Mouse (Mus musculus) myocyte (in vitro differentiated cells): ENCODE measurements around the gene Iqsec3.

Experiments
- MYOG ChIP-seq, 3 experiments: IDR thresholded peaks; one replicate each; pipeline ENCODE4 v1.6.1; 2011; ENCODE audit warnings: control low read depth in 2 of 3, low read depth in 2 of 3, mild to moderate bottlenecking in 2 of 3; ENCODE audit not compliant: insufficient read length in 2 of 3, control insufficient read depth in 1 of 3, insufficient read depth in 1 of 3
- USF1 ChIP-seq: IDR thresholded peaks from one replicate; pipeline ENCODE4 v1.6.1; 2011; ENCODE audit warnings: low read depth, mild to moderate bottlenecking, control low read depth, moderate library complexity

DNA sequence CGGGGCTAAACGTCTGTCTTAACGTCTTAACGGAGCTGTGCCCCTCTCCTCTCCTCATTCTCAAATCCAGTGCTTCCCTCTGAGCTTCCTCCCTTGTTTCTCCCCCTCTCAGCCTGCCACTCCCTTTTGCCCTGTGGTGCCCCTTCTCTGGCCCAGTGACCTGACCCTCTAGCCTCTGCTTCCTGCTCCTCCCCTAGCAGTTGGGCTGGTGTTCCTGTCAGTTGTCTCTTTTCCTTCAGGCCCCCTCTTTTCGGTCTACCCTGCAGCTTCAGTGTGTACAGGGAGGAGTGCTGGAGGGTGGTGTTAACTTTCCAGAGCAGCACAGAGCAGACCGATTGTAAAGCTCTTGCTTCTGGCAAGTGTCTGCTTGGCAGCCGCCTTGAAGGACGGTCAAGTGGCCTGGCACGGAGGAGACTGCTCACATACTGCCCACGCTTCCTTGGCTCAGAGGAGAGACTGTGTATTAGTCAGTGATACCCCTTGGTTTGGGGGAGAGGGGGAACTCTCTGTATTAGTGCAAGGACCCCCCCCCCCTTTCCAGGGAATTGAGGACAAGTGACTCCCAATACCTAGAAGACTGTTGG is 146.9 kb downstream of the Iqsec3 start:
- no peak for TF ChIP-seq USF1
- no peak for TF ChIP-seq MYOG (IDR thresholded peaks at IDR 0.05; ENCODE audit: control insufficient read depth in 1 of 3, insufficient read depth in 1 of 3, insufficient read length in 2 of 3, low read depth in 2 of 3)
